Mouse (Mus musculus) macrophage (primary cell): ENCODE results near the gene Fmo2. TPM values are rescaled to one million over a fixed set of nuclear protein-coding genes. Genes with fewer than 3 reads are reported as not detected.

Source experiments
- H3K27ac ChIP-seq: fragments of 350-480 bp; formaldehyde crosslinking; 2 replicates; pipeline ENCODE4 v1.9.0; 2021
- H3K36me3 ChIP-seq: fragments of 350-480 bp; formaldehyde crosslinking; 2 replicates; pipeline ENCODE4 v1.9.0; 2021; ENCODE audit errors: inconsistent target
- H3K4me3 ChIP-seq: fragments of 350-480 bp; formaldehyde crosslinking; 2 replicates; pipeline ENCODE4 v1.9.0; 2021; ENCODE audit errors: inconsistent target
- H3K79me2 ChIP-seq: fragments of 350-480 bp; formaldehyde crosslinking; 2 replicates; pipeline ENCODE4 v1.9.0; 2021; ENCODE audit errors: inconsistent target
- WGBS: methylation state at CpG from one replicate; pipeline ENCODE4 v1.1.7; 2026; ENCODE audit warnings: inconsistent platforms; ENCODE audit not compliant: missing documents; 5-methylcytosine and 5-hydroxymethylcytosine counted together
- polyA plus RNA-seq: library from polyadenylated mRNA; stranded (reverse); fragments of 250-400 nt; gene quantifications from 3 replicates; pipeline ENCODE4 v1.2.4, GENCODE M21; 2018; ENCODE audit warnings: inconsistent platforms
- total RNA-seq, 78 experiments: library from RNA; depleted of rRNA; stranded (reverse); fragments of 250-400 nt; gene quantifications; 1 replicate in 9 of 78; 2 replicates in 24 of 78; 3 replicates in 43 of 78; 4 replicates in 2 of 78; pipeline ENCODE4 v1.2.4; 2018; ENCODE audit warnings: inconsistent platforms in 56 of 78

Fmo2 gene
- total RNA-seq (2018; cell fraction: chromatin; rRNA removed): 1 to 10 TPM in 1 of 26 experiments, not detected in 25; 1.3 TPM
- total RNA-seq (2018; cell fraction: cytosol; rRNA removed): not detected
- total RNA-seq (2018; cell fraction: nucleus; rRNA removed): not detected
- polyA plus RNA-seq: not detected in 3 replicates

DNA sequence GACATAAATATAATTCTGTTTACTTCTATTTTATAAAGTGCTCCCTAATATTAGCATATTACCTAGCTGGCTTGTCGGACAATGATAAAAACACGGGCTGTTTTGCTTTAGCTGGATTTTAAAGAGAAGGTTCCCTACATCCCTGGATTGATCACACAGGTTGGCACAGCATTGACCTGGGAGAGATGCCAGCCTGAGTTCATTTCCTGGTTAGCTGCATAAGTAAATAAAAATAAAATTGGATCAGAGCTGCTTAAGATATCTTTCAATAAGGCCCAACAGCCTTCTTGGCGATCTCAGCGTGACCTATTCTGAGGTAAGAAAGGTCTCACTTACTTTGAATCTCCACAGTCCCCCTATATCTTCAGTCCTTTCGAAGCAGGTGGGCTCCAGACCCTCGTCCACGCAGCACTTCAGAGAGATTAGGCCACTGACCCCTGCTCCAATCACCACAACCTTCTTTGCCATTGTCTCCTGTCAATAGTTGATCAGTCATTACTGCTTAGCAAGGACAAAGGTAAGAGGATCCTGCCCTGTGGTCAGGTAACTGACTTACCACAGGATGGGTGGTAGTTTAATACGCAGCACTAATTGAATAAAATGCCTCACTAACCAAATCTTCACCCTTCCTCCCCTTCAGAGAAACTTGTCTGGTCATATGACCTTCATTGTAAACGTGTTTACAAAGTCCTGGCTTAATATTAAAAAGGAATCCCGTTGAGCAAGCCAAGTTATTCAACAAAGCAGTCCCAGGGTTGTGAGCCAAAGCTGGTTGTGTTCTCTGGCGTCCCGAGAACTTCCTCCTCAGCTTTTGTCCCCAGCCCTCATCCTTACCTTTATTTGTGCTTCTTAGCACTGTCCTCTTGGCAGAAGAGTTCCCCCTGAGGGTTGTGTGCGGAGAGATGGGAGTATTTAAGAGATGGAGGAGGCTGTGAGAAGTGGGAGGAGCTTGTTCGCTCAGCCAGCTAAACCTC lies at the start of gene Fmo2:
Fmo2 (minus strand) TSS at position 889 of the 974 bp plus-strand sequence.
- no peak within 1 kb of the TSS for H3K27ac ChIP-seq
- H3K36me3 ChIP-seq: no peaks in the 10 kb centered on the region
- no peaks in the 10 kb centered on the region for H3K79me2 ChIP-seq
- 85% methylated on average over 14 of the region's 14 CpGs for WGBS
- no peak within 1 kb of the TSS for H3K4me3 ChIP-seq

DNA sequence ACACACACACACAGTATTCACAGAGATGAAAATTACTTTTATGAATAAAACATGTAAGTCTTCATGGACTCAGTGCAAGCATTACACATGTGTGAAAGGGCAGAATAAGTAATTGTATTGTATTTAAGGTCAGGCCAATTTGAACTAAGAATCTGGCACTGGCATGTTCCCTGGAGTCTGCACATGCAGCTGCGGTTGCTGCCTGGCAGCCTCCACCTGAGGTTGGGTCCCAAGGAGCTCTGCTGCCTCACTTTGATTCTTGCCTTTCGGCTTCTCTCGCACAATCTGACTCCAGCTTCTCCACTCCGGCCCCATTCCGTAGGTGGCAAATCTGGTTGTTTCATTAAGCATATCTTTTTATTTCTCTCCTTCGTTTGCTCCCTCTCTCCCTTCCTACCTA lies 49.4 kb upstream of the Fmo2 start:
- no peaks in the 10 kb centered on the region for H3K79me2 ChIP-seq
- 97% methylated on average over 6 of the region's 6 CpGs for WGBS
- H3K4me3 ChIP-seq: no peak overlapping the region
- H3K36me3 ChIP-seq: no peaks in the 10 kb centered on the region
- no peak overlapping the region for H3K27ac ChIP-seq

DNA sequence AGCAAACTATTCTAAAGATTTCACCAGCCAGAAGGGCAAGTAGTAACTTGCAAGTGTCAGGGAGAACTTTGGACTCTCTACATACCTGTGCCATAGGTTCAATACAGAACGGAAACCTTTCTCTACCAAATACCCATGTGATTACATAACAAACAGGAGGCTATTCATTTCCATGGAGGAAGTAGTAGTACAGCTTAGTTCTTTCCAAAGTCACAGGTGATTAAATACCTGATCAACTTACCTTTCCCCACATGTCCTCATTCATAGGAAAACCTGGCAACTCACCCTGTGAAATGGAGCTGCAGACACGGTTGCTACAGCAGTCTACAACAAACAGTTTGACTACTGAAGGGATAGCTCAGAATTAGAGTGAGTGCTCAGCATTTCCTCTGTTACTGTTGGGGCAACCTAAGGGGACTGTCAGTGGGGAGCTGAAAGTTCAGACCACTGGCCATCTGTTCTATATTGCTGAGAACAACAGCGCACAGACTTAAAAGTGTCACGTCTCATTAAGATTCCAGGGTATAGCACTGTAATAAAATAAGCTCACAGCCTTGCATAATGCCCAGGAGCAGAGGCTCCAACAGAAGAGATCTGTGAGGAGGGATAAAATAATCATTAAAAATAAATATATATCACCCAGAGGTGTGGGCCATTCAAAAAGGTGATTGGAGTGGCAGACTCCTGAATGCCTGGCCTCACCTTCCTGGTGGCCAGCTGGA lies 48.5 kb upstream of the Fmo2 start:
- no peaks in the 10 kb centered on the region for H3K36me3 ChIP-seq
- H3K27ac ChIP-seq: no peak overlapping the region
- no peaks in the 10 kb centered on the region for H3K79me2 ChIP-seq
- no peak overlapping the region for H3K4me3 ChIP-seq
- 86% methylated on average over 4 of the region's 4 CpGs for WGBS

DNA sequence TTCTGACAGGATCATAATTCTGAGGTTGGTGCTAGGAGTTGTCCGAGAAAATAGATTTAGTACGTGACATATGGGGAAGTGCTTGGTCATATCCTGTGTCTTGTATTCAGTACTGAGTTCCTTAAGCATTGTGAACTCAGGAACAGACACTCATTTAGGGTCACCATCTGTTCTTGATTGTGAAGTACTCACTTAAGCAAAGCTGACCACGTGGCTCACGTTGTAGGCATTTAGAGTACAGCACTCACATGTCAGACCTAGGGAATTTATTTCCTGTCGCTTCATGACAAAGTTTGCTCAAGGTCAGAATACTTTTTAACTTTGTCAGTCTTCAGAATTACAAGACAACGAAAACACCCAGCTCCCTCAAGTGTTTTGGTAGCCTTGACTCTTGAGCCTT lies 45.2 kb upstream of the Fmo2 start:
- Histone ChIP-seq H3K27ac (no peak overlapping the region), H3K4me3 (no peak overlapping the region), H3K36me3 (no peaks in the 10 kb centered on the region), H3K79me2 (no peaks in the 10 kb centered on the region)
- WGBS: 26% methylated on average over 6 of the region's 6 CpGs

DNA sequence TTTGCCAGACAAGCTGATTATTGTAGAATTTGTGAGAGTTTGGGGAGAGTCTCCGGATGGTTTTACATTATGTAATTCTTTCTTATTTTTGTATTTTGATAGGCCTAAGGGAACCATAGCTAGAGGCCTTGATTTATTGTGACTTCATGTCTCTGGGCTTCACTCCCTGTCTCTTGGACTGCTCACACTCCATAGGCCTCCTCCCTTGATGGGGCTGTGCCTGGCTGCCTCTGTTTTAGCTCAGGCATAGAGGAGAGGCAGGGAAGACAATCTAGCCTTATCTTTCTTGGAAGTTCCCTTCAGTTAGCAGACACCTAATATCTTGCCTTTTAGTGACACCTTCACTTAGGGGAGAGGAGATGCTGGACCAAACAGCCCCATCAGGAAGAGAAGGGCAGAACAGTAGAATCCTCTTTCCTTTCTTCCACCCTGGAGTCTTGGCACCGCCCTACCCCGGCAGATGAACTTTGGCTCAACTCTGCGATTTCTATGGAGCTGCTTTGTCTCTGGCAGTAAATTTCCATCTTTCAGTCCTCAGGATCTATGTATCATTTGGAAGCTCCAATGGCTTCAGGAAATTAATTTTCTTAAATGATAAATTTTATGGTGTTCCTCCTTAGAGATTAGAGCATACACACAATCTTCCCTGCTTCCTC lies 40.3 kb upstream of the Fmo2 start:
- 96% methylated on average over 4 of the region's 4 CpGs for WGBS
- no peaks in the 10 kb centered on the region for H3K79me2 ChIP-seq
- H3K4me3 ChIP-seq: no peak overlapping the region
- H3K36me3 ChIP-seq: no peaks in the 10 kb centered on the region
- no peak overlapping the region for H3K27ac ChIP-seq

DNA sequence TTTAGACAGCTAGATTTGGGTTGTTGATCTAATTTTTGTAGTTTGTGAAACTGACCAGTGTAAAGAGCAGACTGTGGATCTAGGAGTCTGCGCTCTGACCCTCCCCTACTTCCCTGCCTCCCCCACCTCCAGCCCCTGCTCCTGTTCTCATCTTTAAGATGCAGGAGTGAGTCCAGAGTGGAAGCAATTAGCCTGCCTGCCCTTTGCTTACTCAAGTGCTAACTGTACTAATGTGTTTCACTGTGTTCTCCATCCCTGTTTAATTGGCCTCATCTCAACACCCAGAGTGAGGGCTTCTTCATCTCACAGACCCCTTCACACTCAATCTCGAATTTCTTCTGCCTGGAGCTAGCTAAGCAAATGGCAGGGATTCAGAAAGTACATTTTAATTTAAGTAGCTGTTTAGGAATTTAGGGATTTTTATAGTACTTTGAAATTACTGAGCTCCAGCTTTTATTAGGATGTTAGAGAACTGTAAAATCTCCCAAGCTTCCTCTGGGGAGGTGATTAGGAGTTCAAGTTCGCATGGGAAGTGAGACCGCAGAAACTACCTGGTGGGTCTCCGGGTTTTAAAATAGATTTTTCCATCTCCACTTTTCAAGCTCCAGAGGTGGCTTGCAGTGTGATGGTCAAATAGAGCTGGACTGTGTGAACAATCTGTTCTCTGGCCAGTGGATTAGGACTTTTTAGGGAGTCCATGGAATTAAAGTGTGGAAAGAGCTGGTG lies 39.6 kb upstream of the Fmo2 start:
- no peak overlapping the region for H3K4me3 ChIP-seq
- no peaks in the 10 kb centered on the region for H3K36me3 ChIP-seq
- H3K79me2 ChIP-seq: no peaks in the 10 kb centered on the region
- 77% methylated on average over 5 of the region's 5 CpGs for WGBS
- H3K27ac ChIP-seq: no peak overlapping the region

DNA sequence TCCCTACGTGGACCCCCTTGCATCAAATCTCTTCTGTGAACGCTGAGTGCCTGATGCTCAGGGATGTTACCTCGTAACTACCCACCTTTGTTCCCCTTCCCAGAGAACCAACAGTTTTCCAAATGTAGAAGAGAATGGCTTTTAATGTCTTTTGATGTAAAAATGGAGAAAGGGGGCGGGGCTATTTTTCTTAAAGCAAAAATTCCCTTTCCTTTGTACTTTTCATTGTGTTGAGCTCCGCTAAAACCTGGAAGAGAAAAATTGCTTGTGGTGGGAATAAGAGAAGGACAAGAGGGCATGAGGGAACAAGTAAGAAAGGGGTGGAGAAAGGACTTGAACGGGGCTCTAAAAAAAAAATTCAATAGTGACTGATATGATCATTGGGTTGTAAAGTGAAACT lies 38.9 kb upstream of the Fmo2 start, which contains the start of gene Fmo6:
Fmo6 (minus strand) TSS at position 101 of the 400 bp plus-strand sequence.
- 97% methylated on average over 6 of the region's 6 CpGs for WGBS
- no peaks in the 10 kb centered on the region for H3K79me2 ChIP-seq

DNA sequence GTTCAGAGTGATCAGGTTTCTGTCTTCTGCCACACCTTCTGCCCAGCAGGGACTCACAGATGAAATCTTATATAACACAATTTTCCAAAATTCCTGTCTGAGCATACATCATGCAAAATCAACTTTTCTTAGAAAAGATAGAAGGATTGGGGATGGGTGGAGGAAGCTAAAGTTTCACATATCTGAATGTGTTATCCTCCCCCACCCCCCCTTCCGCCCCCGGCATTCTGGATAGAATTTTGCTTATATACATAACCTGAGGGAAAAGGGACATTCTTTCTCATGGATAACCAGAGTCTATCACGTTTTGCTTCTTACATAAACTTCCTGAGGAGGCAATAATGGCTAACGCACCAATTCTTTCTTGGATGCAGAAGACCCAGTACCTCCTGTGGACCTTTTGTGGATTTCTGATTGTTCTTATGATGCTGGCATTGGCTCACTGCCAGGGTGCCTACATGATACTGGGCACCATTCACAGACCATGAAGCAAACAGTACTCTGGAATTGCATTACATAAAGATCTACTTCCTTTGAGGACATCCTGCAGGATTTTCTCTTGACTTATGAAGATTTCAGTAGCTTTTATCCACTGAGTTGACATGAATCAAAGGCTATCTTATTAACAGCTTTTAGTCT lies 36.0 kb upstream of the Fmo2 start:
- no peaks in the 10 kb centered on the region for H3K36me3 ChIP-seq
- WGBS: 81% methylated on average over 4 of the region's 4 CpGs
- H3K4me3 ChIP-seq: no peak overlapping the region
- H3K79me2 ChIP-seq: no peaks in the 10 kb centered on the region
- no peak overlapping the region for H3K27ac ChIP-seq

More for the DNA sequence above, 38.9 kb upstream of the Fmo2 start, which contains the start of gene Fmo6:
- H3K27ac ChIP-seq: no peak within 1 kb of the TSS
- no peaks in the 10 kb centered on the region for H3K36me3 ChIP-seq
- H3K4me3 ChIP-seq: no peak within 1 kb of the TSS

DNA sequence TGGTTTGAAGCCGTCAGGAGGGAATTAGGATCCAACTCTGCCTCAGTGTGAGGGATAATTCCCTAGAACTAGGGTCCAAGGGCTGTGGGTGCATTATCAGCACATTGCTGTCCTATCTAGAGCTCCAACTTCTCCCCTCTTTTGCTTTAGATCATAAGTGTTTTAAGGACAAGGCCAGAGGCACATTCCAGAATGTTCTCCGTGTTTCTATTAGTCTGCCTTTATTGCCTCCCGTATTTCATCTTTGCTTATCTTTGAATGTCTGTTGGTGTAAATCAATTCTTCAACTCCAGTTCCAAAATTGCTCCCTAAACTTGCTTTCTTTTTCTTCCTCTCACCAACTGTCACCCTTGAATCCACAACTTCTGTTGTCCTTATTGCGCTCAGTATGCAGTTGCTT lies 33.9 kb upstream of the Fmo2 start:
- Histone ChIP-seq H3K27ac (no peak overlapping the region), H3K79me2 (no peaks in the 10 kb centered on the region), H3K36me3 (no peaks in the 10 kb centered on the region), H3K4me3 (no peak overlapping the region)
- WGBS: 87% methylated on average over 4 of the region's 4 CpGs

DNA sequence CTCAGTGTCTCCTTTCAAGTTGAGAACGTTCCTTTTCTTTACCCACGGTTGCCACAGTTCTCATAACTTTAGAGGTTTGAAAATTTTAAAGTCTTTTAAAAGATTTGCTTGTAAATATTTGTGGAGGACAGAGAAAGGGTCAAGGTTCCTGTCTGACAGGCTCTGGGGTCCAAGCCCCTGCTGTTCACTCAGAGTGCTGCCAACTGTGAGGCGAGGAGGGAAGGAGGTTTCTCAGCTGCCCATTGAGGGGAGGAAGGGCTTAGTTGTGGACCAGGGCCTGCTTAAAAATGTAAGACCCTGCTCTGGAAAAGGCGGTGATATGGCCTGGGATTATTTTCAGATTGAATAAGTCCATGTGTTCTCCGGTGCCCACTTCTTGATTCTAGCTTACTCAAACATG lies 33.4 kb upstream of the Fmo2 start:
- Histone ChIP-seq H3K36me3 (no peaks in the 10 kb centered on the region), H3K79me2 (no peaks in the 10 kb centered on the region), H3K27ac (no peak overlapping the region), H3K4me3 (no peak overlapping the region)
- 80% methylated on average over 5 of the region's 5 CpGs for WGBS

DNA sequence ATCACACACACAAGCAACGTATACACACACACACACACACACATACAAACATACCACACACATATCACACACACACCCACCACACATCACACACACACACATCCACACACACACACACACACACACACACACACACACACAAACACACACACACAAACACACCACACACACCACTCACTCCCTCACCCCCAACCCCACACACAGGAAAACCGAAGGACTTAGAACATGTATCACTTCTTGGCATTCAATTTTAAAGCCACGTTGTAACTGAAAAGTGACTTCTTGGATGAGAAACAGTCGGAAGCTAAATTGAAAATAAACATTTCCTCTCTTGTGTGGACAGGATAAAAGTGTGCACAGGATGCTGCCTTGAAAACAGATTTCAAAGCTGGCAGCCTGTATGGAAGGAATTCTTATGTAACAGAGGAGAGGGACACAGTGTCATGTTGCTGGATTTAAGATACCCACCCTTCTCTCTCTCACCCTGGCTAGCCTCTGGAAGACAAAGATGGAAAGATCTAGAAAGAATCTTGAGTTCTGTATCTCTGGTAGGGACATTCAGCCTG lies 32.9 kb upstream of the Fmo2 start:
- Histone ChIP-seq H3K36me3 (no peaks in the 10 kb centered on the region), H3K79me2 (no peaks in the 10 kb centered on the region), H3K27ac (no peak overlapping the region), H3K4me3 (no peak overlapping the region)
- 51% methylated on average over 4 of the region's 4 CpGs for WGBS

DNA sequence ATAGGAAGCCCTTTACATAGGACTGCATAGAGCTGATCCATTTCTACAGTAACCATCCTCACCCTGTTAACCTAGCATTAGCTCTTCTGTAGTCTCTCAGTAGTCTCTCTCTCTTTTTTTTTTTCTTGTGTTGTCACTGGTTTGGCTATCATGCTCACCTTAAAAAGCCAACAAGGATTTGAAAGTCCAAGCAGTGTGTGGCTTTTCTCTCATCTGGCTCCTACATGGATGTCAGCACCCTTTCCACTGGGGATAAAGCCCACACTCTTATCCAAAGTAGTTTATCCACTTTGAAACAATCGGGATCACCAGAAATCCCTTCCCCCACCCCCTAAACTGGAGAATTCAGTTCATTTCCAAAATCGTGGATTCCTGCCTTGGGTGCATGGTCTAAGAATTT lies 32.1 kb upstream of the Fmo2 start:
- no peaks in the 10 kb centered on the region for H3K79me2 ChIP-seq
- H3K36me3 ChIP-seq: no peaks in the 10 kb centered on the region
- H3K4me3 ChIP-seq: no peak overlapping the region
- WGBS: 83% methylated on average over 2 of the region's 2 CpGs
- H3K27ac ChIP-seq: no peak overlapping the region

DNA sequence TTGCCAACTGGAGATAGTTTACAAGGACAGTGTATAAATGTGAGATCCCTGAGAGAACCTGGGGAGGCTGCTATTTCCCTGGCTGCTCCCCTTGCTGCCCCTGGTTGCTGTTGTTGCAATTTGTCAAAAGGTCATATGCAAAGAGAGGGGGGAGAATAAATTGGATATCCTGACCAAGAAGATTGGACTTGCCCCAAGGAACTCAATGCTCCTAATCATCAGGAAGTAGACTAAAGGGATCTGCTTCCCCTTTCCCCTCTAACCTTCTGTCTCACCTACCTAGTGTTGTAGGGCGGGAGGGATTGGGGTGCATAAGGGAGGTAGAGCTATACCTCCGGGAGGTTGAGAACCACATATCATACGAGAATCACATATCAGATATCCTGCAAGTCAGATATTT lies 30.6 kb upstream of the Fmo2 start:
- no peak overlapping the region for H3K27ac ChIP-seq
- WGBS: 83% methylated on average over 3 of the region's 3 CpGs
- H3K4me3 ChIP-seq: no peak overlapping the region

More for the DNA sequence above, 30.6 kb upstream of the Fmo2 start:
- H3K79me2 ChIP-seq: no peaks in the 10 kb centered on the region
- H3K36me3 ChIP-seq: no peaks in the 10 kb centered on the region
